In the genomic region with DNA sequence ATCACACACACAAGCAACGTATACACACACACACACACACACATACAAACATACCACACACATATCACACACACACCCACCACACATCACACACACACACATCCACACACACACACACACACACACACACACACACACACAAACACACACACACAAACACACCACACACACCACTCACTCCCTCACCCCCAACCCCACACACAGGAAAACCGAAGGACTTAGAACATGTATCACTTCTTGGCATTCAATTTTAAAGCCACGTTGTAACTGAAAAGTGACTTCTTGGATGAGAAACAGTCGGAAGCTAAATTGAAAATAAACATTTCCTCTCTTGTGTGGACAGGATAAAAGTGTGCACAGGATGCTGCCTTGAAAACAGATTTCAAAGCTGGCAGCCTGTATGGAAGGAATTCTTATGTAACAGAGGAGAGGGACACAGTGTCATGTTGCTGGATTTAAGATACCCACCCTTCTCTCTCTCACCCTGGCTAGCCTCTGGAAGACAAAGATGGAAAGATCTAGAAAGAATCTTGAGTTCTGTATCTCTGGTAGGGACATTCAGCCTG, we compare ENCODE assay signal across 17 mouse cellular contexts. TPM values are rescaled to one million over a fixed set of nuclear protein-coding genes. Genes with fewer than 3 reads are reported as not detected.
DNase-seq lines count a peak whose midpoint lies in the region; ATAC-seq and TF ChIP-seq lines count a peak whose summit lies in the region.
"Had no signal": no experiment of that assay in that cellular context is flagged by ENCODE, and none has a peak within 500 bp of the region (broad histone marks: within the 10 kb centered on the region; RNA-seq: fewer than 3 reads in every experiment).

No protein-coding gene starts in this region.

- 61% methylated on average over 4 of the region's 4 CpGs for WGBS in heart, embryonic 15.5 days
- WGBS in neural tube, embryonic 15.5 days, result 87% methylated on average over 4 of the region's 4 CpGs

- H3K36me3 ChIP-seq in heart, embryonic 15.5 days, result no peaks in the 10 kb centered on the region
- H3K36me3 ChIP-seq in neural tube, embryonic 15.5 days, result no peaks in the 10 kb centered on the region
- H3K36me3 ChIP-seq: hindbrain, embryonic 10.5 days; midbrain, embryonic 15.5 days had no signal

- no peak for ATAC-seq in heart, embryonic 15.5 days (replicated peaks; ENCODE audit: insufficient number of reproducible peaks, insufficient read depth, low FRiP score, low read depth)
- ATAC-seq in neural tube, embryonic 15.5 days (ENCODE audit: low FRiP score), result no peak
- ATAC-seq: midbrain, embryonic 15.5 days had no signal

- H3K9me3 ChIP-seq in heart, embryonic 15.5 days (replicated peaks), result no peaks in the 10 kb centered on the region
- no peaks in the 10 kb centered on the region for H3K9me3 ChIP-seq in neural tube, embryonic 15.5 days (replicated peaks)
- H3K9me3 ChIP-seq: hindbrain, embryonic 10.5 days; midbrain, embryonic 15.5 days had no signal

- H3K4me3 ChIP-seq in gastrocnemius, adult 2 months, result no peak overlapping the region
- H3K4me3 ChIP-seq in heart, embryonic 15.5 days, result no peak overlapping the region
- no peak overlapping the region for H3K4me3 ChIP-seq in neural tube, embryonic 15.5 days (replicated peaks)
- H3K4me3 ChIP-seq: hindbrain, embryonic 10.5 days; midbrain, embryonic 15.5 days had no signal

- H3K27me3 ChIP-seq in heart, embryonic 15.5 days, result no peaks in the 10 kb centered on the region
- H3K27me3 ChIP-seq in neural tube, embryonic 15.5 days (replicated peaks), result no peaks in the 10 kb centered on the region
- H3K27me3 ChIP-seq: midbrain, embryonic 15.5 days had no signal

- no peak overlapping the region for H3K4me2 ChIP-seq in heart, embryonic 15.5 days
- no peak overlapping the region for H3K4me2 ChIP-seq in neural tube, embryonic 15.5 days
- H3K4me2 ChIP-seq: midbrain, embryonic 15.5 days had no signal

- no peak overlapping the region for H3K9ac ChIP-seq in heart, embryonic 15.5 days
- no peak overlapping the region for H3K9ac ChIP-seq in neural tube, embryonic 15.5 days (replicated peaks)
- H3K9ac ChIP-seq: midbrain, embryonic 15.5 days had no signal

- peak overlapping the region; percentile 82 for H3K27ac ChIP-seq in gastrocnemius, adult 2 months
- peak overlapping the region; percentile 15; the same call in 1 of the 2 replicates for H3K27ac ChIP-seq in heart, embryonic 15.5 days
- no peak overlapping the region for H3K27ac ChIP-seq in neural tube, embryonic 15.5 days (replicated peaks)
- H3K27ac ChIP-seq: hindbrain, embryonic 10.5 days; macrophage; midbrain, embryonic 15.5 days had no signal

- intact Hi-C loops in gastrocnemius, adult 2 months (cut with DNase I), result no loop called here
- intact Hi-C loops in gastrocnemius, postnatal 36 days (cut with DNase I), result no loop called here

- DNase-seq in gastrocnemius, adult 2 months, result no peak
- no peak for DNase-seq in gastrocnemius, postnatal 36 days
- peak; percentile 31 for DNase-seq in kidney, postnatal 14 days
- DNase-seq in kidney, adult 18-20 months, result no peak
- peak; percentile 79 for DNase-seq in lung, postnatal 36 days
- no peak for DNase-seq in urinary bladder, adult 18-20 months (ENCODE audit: low spot score in 2 of 2)
- DNase-seq: adrenal gland, postnatal 10 days; cerebellum, adult 11-12 months; left cerebral cortex, postnatal 4 days; thymus, adult 18-20 months had no signal

- H3K4me1 ChIP-seq in heart, embryonic 15.5 days (replicated peaks), result no peaks in the 10 kb centered on the region
- H3K4me1 ChIP-seq in neural tube, embryonic 15.5 days, result no peaks in the 10 kb centered on the region
- H3K4me1 ChIP-seq: hindbrain, embryonic 10.5 days; midbrain, embryonic 15.5 days had no signal

- TF ChIP-seq CTCF in gastrocnemius, adult 2 months (IDR thresholded peaks at IDR 0.05), result no peak

RNA-seq across cellular contexts. Expression of gene Fmo6, which starts 5.9 kb away (rescaled TPM):
- total RNA-seq in gastrocnemius, adult 2 months (2021), result not detected
- not detected for total RNA-seq in gastrocnemius, postnatal 36 days (2021)
- polyA plus RNA-seq in heart, embryonic 15.5 days (2015; fragmentation: Nextera tagmentation; extraction: Ambion mirVana), result 0.11 TPM in 1 of 2 replicates, not detected in the other
- 0.14 TPM in 1 of 2 replicates, not detected in the other for polyA plus RNA-seq in neural tube, embryonic 15.5 days (2015; fragmentation: Nextera tagmentation; extraction: Ambion mirVana)
- total RNA-seq: adrenal gland, postnatal 10 days; left cerebral cortex, postnatal 4 days had no signal
- polyA plus RNA-seq: hindbrain, embryonic 10.5 days; macrophage; midbrain, embryonic 15.5 days; neural tube, embryonic 11.5 days; spleen, adult 2 months had no signal

RNA-seq across cellular contexts. Expression of gene Fmo2, which starts 32.9 kb away (rescaled TPM):
- 10 to 100 TPM; 16.3 to 17.7 TPM for total RNA-seq in gastrocnemius, adult 2 months (2021)
- 10 to 100 TPM; 13.4 to 15.1 TPM for total RNA-seq in gastrocnemius, postnatal 36 days (2021)
- polyA plus RNA-seq in heart, embryonic 15.5 days (2015; fragmentation: Nextera tagmentation; extraction: Ambion mirVana), result 7.7 and 8.0 TPM in 2 replicates
- polyA plus RNA-seq in neural tube, embryonic 15.5 days (2015; fragmentation: Nextera tagmentation; extraction: Ambion mirVana), result 0.27 and 0.42 TPM in 2 replicates
- polyA plus RNA-seq: hindbrain, embryonic 10.5 days; macrophage; midbrain, embryonic 15.5 days; neural tube, embryonic 11.5 days had no signal

RNA-seq across cellular contexts. Expression of gene Fmo3, which starts 52.9 kb away (rescaled TPM):
- total RNA-seq in gastrocnemius, adult 2 months (2021), result not detected
- total RNA-seq in gastrocnemius, postnatal 36 days (2021), result not detected
- 0.06 TPM in 2 replicates for polyA plus RNA-seq in heart, embryonic 15.5 days (2015; fragmentation: Nextera tagmentation; extraction: Ambion mirVana)
- polyA plus RNA-seq in neural tube, embryonic 15.5 days (2015; fragmentation: Nextera tagmentation; extraction: Ambion mirVana), result not detected in 2 replicates
- total RNA-seq: left cerebral cortex, postnatal 4 days had no signal
- polyA plus RNA-seq: hindbrain, embryonic 10.5 days; macrophage; midbrain, embryonic 15.5 days; neural tube, embryonic 11.5 days had no signal

Comparison
In these comparisons a context has a peak if more than half of its experiments do, and no peak if none do; other contexts are left out.
1. DNase-seq: peak in kidney, postnatal 14 days (single experiment) and lung, postnatal 36 days (single experiment); none in gastrocnemius, adult 2 months (single experiment), gastrocnemius, postnatal 36 days (0 of 2), kidney, adult 18-20 months (single experiment) and urinary bladder, adult 18-20 months (0 of 2).